Mouse (Mus musculus): ENCODE results near the gene Nin. TPM values are rescaled to one million over a fixed set of nuclear protein-coding genes. Genes with fewer than 3 reads are reported as not detected.

Gene Nin
- total RNA-seq, 2 experiments from 2014 or later, result 67.4 to 82.6 TPM

GRCm38 (mm10) chr12:69962468-69962867, 151.0 kb downstream of the Nin start:
- peak; percentile 77 for TF ChIP-seq CTCF (IDR thresholded peaks at IDR 0.05)
- H3K4me3 ChIP-seq, result no peak overlapping the region
- intact Hi-C loops (cut with DNase I), result loop anchor here (5.0 kb wide), 1 partner anchor 100 kb away; no protein-coding TSS in a partner anchor
- DNase-seq (ENCODE audit: extremely low spot score in 1 of 2, low spot score in 2 of 2), result peak; percentile 54 to 61
- H3K27ac ChIP-seq, result no peak overlapping the region; the same call in 1 of the 2 replicates

Other genes starting within 250 kb of the Nin start
- gene Atl1, start 221.1 kb downstream of the Nin start, total RNA-seq (2021), result 100 to 1,000 TPM; 230 to 233 TPM
- 10 to 100 TPM; 39.8 to 40.9 TPM for gene Map4k5, start 220.5 kb downstream of the Nin start, total RNA-seq (2021)
- gene Sav1, start 126.7 kb downstream of the Nin start, total RNA-seq (2021), result 10 to 100 TPM; 17.4 to 19.5 TPM
- gene Abhd12b, start 40.4 kb upstream of the Nin start, total RNA-seq (2021), result under 1 TPM; 0.14 to 0.37 TPM
- gene Pygl, start 117.8 kb upstream of the Nin start, total RNA-seq (2021), result 1 to 10 TPM; 3.6 to 3.8 TPM
- 100 to 1,000 TPM; 386 to 451 TPM for gene Trim9, start 233.9 kb upstream of the Nin start, total RNA-seq (2021)

Data from left cerebral cortex, adult 2 months (tissue).